Mouse (Mus musculus): ENCODE results near the gene Gm13278. TPM values are rescaled to one million over a fixed set of nuclear protein-coding genes. Genes with fewer than 3 reads are reported as not detected.
A peak's percentile ranks its signal among the peaks of the same experiment; 100 is the strongest.

Gene Gm13278
- polyA plus RNA-seq, 1 experiment from 2014 or later: not detected

GRCm38 (mm10) chr4:88838828-88839227 is 47.5 kb downstream of the Gm13278 start:
- Histone ChIP-seq H3K9me3 (replicated peaks; ENCODE audit: low read length) (no peaks in the 10 kb centered on the region), H3K4me3 (replicated peaks; ENCODE audit: low read depth, low read length) (no peak overlapping the region), H3K4me1 (replicated peaks; ENCODE audit: insufficient read depth, low read length) (no peaks in the 10 kb centered on the region), H3K4me2 (ENCODE audit: low read length) (no peak overlapping the region), H3K27me3 (ENCODE audit: insufficient read depth, low read length) (0 out of 2 replicates have a peak, but pooled peaks cover 3% of the 10 kb centered on the region), H3K27ac (no peak overlapping the region), H3K9ac (ENCODE audit: low read depth, low read length) (no peak overlapping the region), H3K36me3 (ENCODE audit: insufficient read depth, low read length) (no peaks in the 10 kb centered on the region)
- peak; percentile 72 for TF ChIP-seq CTCF (IDR thresholded peaks at IDR 0.05; ENCODE audit: low read depth)
- WGBS: 46% methylated on average over 3 of the region's 3 CpGs
- peak; percentile 38 for DNase-seq (ENCODE audit: low spot score)
- ATAC-seq (replicated peaks; ENCODE audit: low FRiP score, low read depth): no peak

- Histone ChIP-seq H3K4me3 (replicated peaks; ENCODE audit: low read depth, low read length) (no peak overlapping the region), H3K27ac (no peak overlapping the region), H3K4me2 (ENCODE audit: low read length) (no peak overlapping the region), H3K27me3 (ENCODE audit: insufficient read depth, low read length) (0 out of 2 replicates have a peak, but pooled peaks cover 3% of the 10 kb centered on the region), H3K9me3 (replicated peaks; ENCODE audit: low read length) (no peaks in the 10 kb centered on the region), H3K4me1 (replicated peaks; ENCODE audit: insufficient read depth, low read length) (no peaks in the 10 kb centered on the region), H3K9ac (ENCODE audit: low read depth, low read length) (no peak overlapping the region), H3K36me3 (ENCODE audit: insufficient read depth, low read length) (no peaks in the 10 kb centered on the region)
- DNase-seq (ENCODE audit: low spot score) (no peak), ATAC-seq (replicated peaks; ENCODE audit: low FRiP score, low read depth) (no peak)
- 66% methylated on average over 3 of the region's 3 CpGs for WGBS
- TF ChIP-seq CTCF (IDR thresholded peaks at IDR 0.05; ENCODE audit: low read depth): no peak
Observed at GRCm38 (mm10) chr4:88840058-88840457, 48.7 kb downstream of the Gm13278 start.

- Histone ChIP-seq H3K9ac (ENCODE audit: low read depth, low read length) (no peak within 1 kb of the TSS), H3K4me2 (ENCODE audit: low read length) (no peak within 1 kb of the TSS), H3K36me3 (ENCODE audit: insufficient read depth, low read length) (no peaks in the 10 kb centered on the region), H3K27me3 (ENCODE audit: insufficient read depth, low read length) (0 out of 2 replicates have a peak, but pooled peaks cover 3% of the 10 kb centered on the region), H3K9me3 (replicated peaks; ENCODE audit: low read length) (no peaks in the 10 kb centered on the region), H3K4me3 (replicated peaks; ENCODE audit: low read depth, low read length) (no peak within 1 kb of the TSS), H3K4me1 (replicated peaks; ENCODE audit: insufficient read depth, low read length) (no peaks in the 10 kb centered on the region), H3K27ac (no peak within 1 kb of the TSS)
- WGBS: 75% methylated on average over 2 of the region's 2 CpGs
- no peak for ATAC-seq (replicated peaks; ENCODE audit: low FRiP score, low read depth)
- TF ChIP-seq CTCF (IDR thresholded peaks at IDR 0.05; ENCODE audit: low read depth): no peak
- no peak for DNase-seq (ENCODE audit: low spot score)
Observed at GRCm38 (mm10) chr4:88841438-88841911, 50.1 kb downstream of the Gm13278 start, which contains the start of gene Ifna4. TSS of gene Ifna4 (plus strand) at chr4:88841861.

Other genes with a start within 250 kb of the Gm13278 start
- gene Ifna15, start 233.3 kb upstream of the Gm13278 start, polyA plus RNA-seq (2015; fragmentation: Nextera tagmentation; extraction: Ambion mirVana): not detected in 2 replicates
- gene Ifna14, start 219.8 kb upstream of the Gm13278 start, polyA plus RNA-seq (2015; fragmentation: Nextera tagmentation; extraction: Ambion mirVana): not detected in 2 replicates
- gene Ifna9, start 199.2 kb upstream of the Gm13278 start, polyA plus RNA-seq (2015; fragmentation: Nextera tagmentation; extraction: Ambion mirVana): not detected in 2 replicates
- not detected in 2 replicates for gene Ifna12, start 188.2 kb upstream of the Gm13278 start, polyA plus RNA-seq (2015; fragmentation: Nextera tagmentation; extraction: Ambion mirVana)
- gene C87499, start 157.1 kb upstream of the Gm13278 start, polyA plus RNA-seq (2015; fragmentation: Nextera tagmentation; extraction: Ambion mirVana): not detected in 2 replicates
- gene Ifna13, start 147.1 kb upstream of the Gm13278 start, polyA plus RNA-seq (2015; fragmentation: Nextera tagmentation; extraction: Ambion mirVana): not detected in 2 replicates
- not detected in 2 replicates for gene Ifna16, start 114.6 kb upstream of the Gm13278 start, polyA plus RNA-seq (2015; fragmentation: Nextera tagmentation; extraction: Ambion mirVana)
- gene Ifna2, start 107.6 kb upstream of the Gm13278 start, polyA plus RNA-seq (2015; fragmentation: Nextera tagmentation; extraction: Ambion mirVana): not detected in 2 replicates
- gene Ifnab, start 100.2 kb upstream of the Gm13278 start, polyA plus RNA-seq (2015; fragmentation: Nextera tagmentation; extraction: Ambion mirVana): not detected in 2 replicates
- gene Gm26566, start 69.7 kb upstream of the Gm13278 start, polyA plus RNA-seq (2015; fragmentation: Nextera tagmentation; extraction: Ambion mirVana): 0.38 and 0.49 TPM in 2 replicates
- 84.2 and 86.5 TPM in 2 replicates for gene Klhl9, start 69.1 kb upstream of the Gm13278 start, polyA plus RNA-seq (2015; fragmentation: Nextera tagmentation; extraction: Ambion mirVana)
- 0.29 TPM in 1 of 2 replicates, not detected in the other for gene Gm13271, start 36.7 kb upstream of the Gm13278 start, polyA plus RNA-seq (2015; fragmentation: Nextera tagmentation; extraction: Ambion mirVana)
- gene Gm13283, start 31.4 kb upstream of the Gm13278 start, polyA plus RNA-seq (2015; fragmentation: Nextera tagmentation; extraction: Ambion mirVana): 0.49 and 0.71 TPM in 2 replicates
- gene Gm13290, start 17.7 kb upstream of the Gm13278 start, polyA plus RNA-seq (2015; fragmentation: Nextera tagmentation; extraction: Ambion mirVana): 0.49 TPM in 1 of 2 replicates, not detected in the other
- gene Gm13289, start 14.6 kb upstream of the Gm13278 start, polyA plus RNA-seq (2015; fragmentation: Nextera tagmentation; extraction: Ambion mirVana): not detected in 2 replicates
- gene Gm13272, start 11.7 kb upstream of the Gm13278 start, polyA plus RNA-seq (2015; fragmentation: Nextera tagmentation; extraction: Ambion mirVana): not detected in 2 replicates
- 0.14 and 0.46 TPM in 2 replicates for gene Ifnz, start 9.4 kb upstream of the Gm13278 start, polyA plus RNA-seq (2015; fragmentation: Nextera tagmentation; extraction: Ambion mirVana)
- not detected in 2 replicates for gene Gm13276, start 5.8 kb upstream of the Gm13278 start, polyA plus RNA-seq (2015; fragmentation: Nextera tagmentation; extraction: Ambion mirVana)
- gene Gm13277, start 2.9 kb upstream of the Gm13278 start, polyA plus RNA-seq (2015; fragmentation: Nextera tagmentation; extraction: Ambion mirVana): not detected in 2 replicates
- gene Gm13275, start 2.9 kb downstream of the Gm13278 start, polyA plus RNA-seq (2015; fragmentation: Nextera tagmentation; extraction: Ambion mirVana): not detected in 2 replicates
- gene Gm13279, start 5.8 kb downstream of the Gm13278 start, polyA plus RNA-seq (2015; fragmentation: Nextera tagmentation; extraction: Ambion mirVana): not detected in 2 replicates
- 1.3 TPM in 1 of 2 replicates, not detected in the other for gene Gm13285, start 8.1 kb downstream of the Gm13278 start, polyA plus RNA-seq (2015; fragmentation: Nextera tagmentation; extraction: Ambion mirVana)
- not detected in 2 replicates for gene Gm13287, start 11.7 kb downstream of the Gm13278 start, polyA plus RNA-seq (2015; fragmentation: Nextera tagmentation; extraction: Ambion mirVana)
- gene Gm13288, start 14.0 kb downstream of the Gm13278 start, polyA plus RNA-seq (2015; fragmentation: Nextera tagmentation; extraction: Ambion mirVana): 0.09 TPM in 1 of 2 replicates, not detected in the other
- not detected in 2 replicates for gene Ifna7, start 24.7 kb downstream of the Gm13278 start, polyA plus RNA-seq (2015; fragmentation: Nextera tagmentation; extraction: Ambion mirVana)
- not detected in 2 replicates for gene Ifna11, start 28.4 kb downstream of the Gm13278 start, polyA plus RNA-seq (2015; fragmentation: Nextera tagmentation; extraction: Ambion mirVana)
- gene Ifna6, start 35.9 kb downstream of the Gm13278 start, polyA plus RNA-seq (2015; fragmentation: Nextera tagmentation; extraction: Ambion mirVana): not detected in 2 replicates
- not detected in 2 replicates for gene Ifna5, start 44.0 kb downstream of the Gm13278 start, polyA plus RNA-seq (2015; fragmentation: Nextera tagmentation; extraction: Ambion mirVana)
- gene Ifna4, start 50.3 kb downstream of the Gm13278 start, polyA plus RNA-seq (2015; fragmentation: Nextera tagmentation; extraction: Ambion mirVana): not detected in 2 replicates
- gene Ifna1, start 58.5 kb downstream of the Gm13278 start, polyA plus RNA-seq (2015; fragmentation: Nextera tagmentation; extraction: Ambion mirVana): not detected in 2 replicates
- not detected in 2 replicates for gene Ifne, start 88.7 kb downstream of the Gm13278 start, polyA plus RNA-seq (2015; fragmentation: Nextera tagmentation; extraction: Ambion mirVana)

Measured in kidney, postnatal 0 days (tissue).